Mouse (Mus musculus) neural tube, embryonic 15.5 days (tissue): ENCODE results near the gene Fosb. TPM values are rescaled to one million over a fixed set of nuclear protein-coding genes. Genes with fewer than 3 reads are reported as not detected.

Experiments
- ATAC-seq: fragments of 200-750 bp; cut with Nextera tagmentation; 2 replicates; pipeline ENCODE4 v1.8.0; 2017; ENCODE audit warnings: mild to moderate bottlenecking, moderate TSS enrichment, moderate library complexity; ENCODE audit not compliant: low FRiP score
- H3K27ac ChIP-seq: fragments of 300-500 bp; sonication (generic); replicated peaks from 2 replicates; pipeline ENCODE4 v1.5.1; 2015; ENCODE audit warnings: mild to moderate bottlenecking, inconsistent platforms
- H3K27me3 ChIP-seq: fragments of 300-500 bp; sonication (generic); replicated peaks from 2 replicates; pipeline ENCODE4 v1.6.1; 2015; ENCODE audit warnings: inconsistent platforms
- H3K36me3 ChIP-seq: fragments of 300-500 bp; sonication (generic); 2 replicates; pipeline ENCODE4 v1.6.1; 2015; ENCODE audit warnings: inconsistent platforms
- H3K4me1 ChIP-seq: fragments of 300-500 bp; sonication (generic); 2 replicates; pipeline ENCODE4 v1.6.1; 2015; ENCODE audit warnings: inconsistent platforms
- H3K4me2 ChIP-seq: fragments of 300-500 bp; sonication (generic); 2 replicates; pipeline ENCODE4 v1.6.1; 2015; ENCODE audit warnings: inconsistent platforms, mild to moderate bottlenecking, moderate library complexity
- H3K4me3 ChIP-seq: fragments of 300-500 bp; sonication (generic); replicated peaks from 2 replicates; pipeline ENCODE4 v1.5.1; 2015; ENCODE audit warnings: mild to moderate bottlenecking, inconsistent platforms
- H3K9ac ChIP-seq: fragments of 300-500 bp; sonication (generic); replicated peaks from 2 replicates; pipeline ENCODE4 v1.6.1; 2015; ENCODE audit warnings: mild to moderate bottlenecking, inconsistent platforms
- H3K9me3 ChIP-seq: fragments of 300-500 bp; sonication (generic); replicated peaks from 2 replicates; pipeline ENCODE4 v1.6.1; 2016; ENCODE audit warnings: inconsistent platforms
- WGBS: fragments of 180-500 bp; shearing (Covaris S2); methylation state at CpG from one replicate; pipeline ENCODE4 v1.1.7; 2015; ENCODE audit warnings: mixed read lengths; 5-methylcytosine and 5-hydroxymethylcytosine counted together
- polyA plus RNA-seq: library from polyadenylated mRNA; unstranded; fragments of >200 nt; fragmentation: Nextera tagmentation; extraction: Ambion mirVana; gene quantifications from 2 replicates; pipeline ENCODE4 v1.2.1, GENCODE M21; 2015

The Fosb gene
- polyA plus RNA-seq, 1 experiment from 2014 or later: 0.09 TPM

GRCm38 (mm10) chr7:19255395-19255794 is 54.5 kb downstream of the Fosb start:
- no peak for ATAC-seq
- 79% methylated on average over 17 of the region's 17 CpGs for WGBS

GRCm38 (mm10) chr7:19253437-19253836 is 56.4 kb downstream of the Fosb start:
- 65% methylated on average over 5 of the region's 5 CpGs for WGBS
- no peaks in the 10 kb centered on the region for H3K4me1 ChIP-seq
- peaks cover 27% of the 10 kb centered on the region for H3K36me3 ChIP-seq
- no peak overlapping the region for H3K4me3 ChIP-seq
- no peak overlapping the region for H3K4me2 ChIP-seq
- ATAC-seq: no peak
- no peaks in the 10 kb centered on the region for H3K27me3 ChIP-seq
- H3K9ac ChIP-seq: no peak overlapping the region
- no peak overlapping the region for H3K27ac ChIP-seq
- no peaks in the 10 kb centered on the region for H3K9me3 ChIP-seq

More at GRCm38 (mm10) chr7:19255395-19255794, 54.5 kb downstream of the Fosb start:
- no peaks in the 10 kb centered on the region for H3K9me3 ChIP-seq
- no peak overlapping the region for H3K4me3 ChIP-seq
- H3K27me3 ChIP-seq: no peaks in the 10 kb centered on the region
- no peaks in the 10 kb centered on the region for H3K4me1 ChIP-seq
- H3K4me2 ChIP-seq: no peak overlapping the region
- H3K27ac ChIP-seq: no peak overlapping the region
- no peak overlapping the region for H3K9ac ChIP-seq
- H3K36me3 ChIP-seq: peaks cover 47% of the 10 kb centered on the region

Other genes with a start within 250 kb of the Fosb start
- 30.3 and 35.8 TPM in 2 replicates for gene Dmwd, start 233.8 kb downstream of the Fosb start, polyA plus RNA-seq
- 10.0 and 14.9 TPM in 2 replicates for gene Dmpk, start 226.2 kb downstream of the Fosb start, polyA plus RNA-seq
- 1.8 and 3.1 TPM in 2 replicates for gene Six5, start 215.5 kb downstream of the Fosb start, polyA plus RNA-seq
- 7.5 and 8.2 TPM in 2 replicates for gene Gm4969, start 191.7 kb downstream of the Fosb start, polyA plus RNA-seq
- gene Fbxo46, start 190.2 kb downstream of the Fosb start, polyA plus RNA-seq: 15.5 and 17.0 TPM in 2 replicates
- gene Qpctl, start 160.8 kb downstream of the Fosb start, polyA plus RNA-seq: 21.7 and 24.5 TPM in 2 replicates
- gene Snrpd2, start 160.3 kb downstream of the Fosb start, polyA plus RNA-seq: 122 and 124 TPM in 2 replicates
- gene Gipr, start 143.9 kb downstream of the Fosb start, polyA plus RNA-seq: 1.2 and 2.1 TPM in 2 replicates
- 11.6 and 13.3 TPM in 2 replicates for gene Eml2, start 133.6 kb downstream of the Fosb start, polyA plus RNA-seq
- 3.1 and 3.3 TPM in 2 replicates for gene Gpr4, start 97.5 kb downstream of the Fosb start, polyA plus RNA-seq
- gene Opa3, start 81.7 kb downstream of the Fosb start, polyA plus RNA-seq: 37.8 and 37.9 TPM in 2 replicates
- 40.9 and 55.5 TPM in 2 replicates for gene Vasp, start 38.2 kb downstream of the Fosb start, polyA plus RNA-seq
- gene Ppm1n, start 30.0 kb downstream of the Fosb start, polyA plus RNA-seq: 1.3 TPM in 2 replicates
- gene Rtn2, start 27.4 kb downstream of the Fosb start, polyA plus RNA-seq: 105 and 121 TPM in 2 replicates
- 78.5 and 93.5 TPM in 2 replicates for gene Ercc1, start 34.7 kb upstream of the Fosb start, polyA plus RNA-seq
- gene Cd3eap, start 49.4 kb upstream of the Fosb start, polyA plus RNA-seq: 22.2 and 23.0 TPM in 2 replicates
- gene Ppp1r13l, start 49.7 kb upstream of the Fosb start, polyA plus RNA-seq: 1.9 and 2.1 TPM in 2 replicates
- gene Ercc2, start 72.0 kb upstream of the Fosb start, polyA plus RNA-seq: 21.6 and 22.2 TPM in 2 replicates
- 1.2 and 4.0 TPM in 2 replicates for gene Klc3, start 94.1 kb upstream of the Fosb start, polyA plus RNA-seq
- gene Ckm, start 94.7 kb upstream of the Fosb start, polyA plus RNA-seq: 16.6 and 38.6 TPM in 2 replicates
- 15.4 and 16.5 TPM in 2 replicates for gene Mark4, start 148.8 kb upstream of the Fosb start, polyA plus RNA-seq
- gene Exoc3l2, start 153.3 kb upstream of the Fosb start, polyA plus RNA-seq: 1.5 and 1.8 TPM in 2 replicates
- gene Bloc1s3, start 198.3 kb upstream of the Fosb start, polyA plus RNA-seq: 3.9 and 5.0 TPM in 2 replicates
- 39.2 and 58.6 TPM in 2 replicates for gene Trappc6a, start 198.3 kb upstream of the Fosb start, polyA plus RNA-seq
- 1.2 and 1.5 TPM in 2 replicates for gene Nkpd1, start 207.8 kb upstream of the Fosb start, polyA plus RNA-seq